Mouse (Mus musculus) intestine, embryonic 16.5 days (tissue): Measurements from ENCODE around the gene Slc8a2. TPM values are rescaled to one million over a fixed set of nuclear protein-coding genes. Genes with fewer than 3 reads are reported as not detected.

Experiments used
- ATAC-seq: fragments of 200-750 bp; cut with Nextera tagmentation; 2 replicates; pipeline ENCODE4 v1.8.0; 2017; ENCODE audit warnings: moderate TSS enrichment, moderate library complexity
- H3K27ac ChIP-seq: fragments of 300-500 bp; sonication (generic); 2 replicates; pipeline ENCODE4 v1.5.1; 2014; ENCODE audit warnings: mild to moderate bottlenecking, low read length
- H3K27me3 ChIP-seq: fragments of 300-500 bp; sonication (generic); replicated peaks from 2 replicates; pipeline ENCODE4 v1.6.1; 2014; ENCODE audit warnings: low read length, control low read depth, mixed read lengths; ENCODE audit not compliant: control insufficient read depth, insufficient read depth
- H3K36me3 ChIP-seq: fragments of 300-500 bp; sonication (generic); 2 replicates; pipeline ENCODE4 v1.6.1; 2014; ENCODE audit warnings: low read length, control low read depth; ENCODE audit not compliant: control insufficient read depth, insufficient read depth
- H3K4me1 ChIP-seq: fragments of 300-500 bp; sonication (generic); 2 replicates; pipeline ENCODE4 v1.6.1; 2014; ENCODE audit warnings: low read length, control low read depth, mixed read lengths; ENCODE audit not compliant: control insufficient read depth, insufficient read depth
- H3K4me2 ChIP-seq: fragments of 300-500 bp; sonication (generic); 2 replicates; pipeline ENCODE4 v1.6.1; 2014; ENCODE audit warnings: low read depth, low read length, control low read depth
- H3K4me3 ChIP-seq: fragments of 300-500 bp; sonication (generic); 2 replicates; pipeline ENCODE4 v1.5.1; 2014; ENCODE audit warnings: mild to moderate bottlenecking, low read length
- H3K9ac ChIP-seq: fragments of 300-500 bp; sonication (generic); 2 replicates; pipeline ENCODE4 v1.6.1; 2014; ENCODE audit warnings: low read depth, low read length
- H3K9me3 ChIP-seq: fragments of 300-500 bp; sonication (generic); 2 replicates; pipeline ENCODE4 v1.6.1; 2016; ENCODE audit warnings: low read length, control low read depth; ENCODE audit not compliant: control insufficient read depth
- WGBS: fragments of 180-500 bp; shearing (Covaris S2); extraction: QIAGEN DNeasy Blood & Tissue Kit; methylation state at CpG from one replicate; pipeline ENCODE4 v1.1.7; 2014; 5-methylcytosine and 5-hydroxymethylcytosine counted together
- polyA plus RNA-seq: library from polyadenylated mRNA; unstranded; fragments of >200 nt; fragmentation: Nextera tagmentation; extraction: Ambion mirVana; gene quantifications from 2 replicates; pipeline ENCODE4 v1.2.1, GENCODE M21; 2015

The Slc8a2 gene
- polyA plus RNA-seq, 1 experiment from 2014 or later: 0.21 TPM

GRCm38 (mm10) chr7:16198540-16198939 is 68.9 kb downstream of the Slc8a2 start:
- Histone ChIP-seq H3K9ac (no peak overlapping the region), H3K27ac (no peak overlapping the region), H3K36me3 (no peaks in the 10 kb centered on the region), H3K4me1 (no peaks in the 10 kb centered on the region), H3K9me3 (no peaks in the 10 kb centered on the region), H3K4me2 (no peak overlapping the region), H3K27me3 (no peaks in the 10 kb centered on the region), H3K4me3 (no peak overlapping the region)
- WGBS: 86% methylated on average over 11 of the region's 11 CpGs
- no peak for ATAC-seq

GRCm38 (mm10) chr7:16201136-16201535 is 71.5 kb downstream of the Slc8a2 start:
- Histone ChIP-seq H3K36me3 (no peaks in the 10 kb centered on the region), H3K4me2 (no peak overlapping the region), H3K9me3 (no peaks in the 10 kb centered on the region), H3K27me3 (no peaks in the 10 kb centered on the region), H3K27ac (no peak overlapping the region), H3K9ac (no peak overlapping the region), H3K4me1 (no peaks in the 10 kb centered on the region), H3K4me3 (no peak overlapping the region)
- ATAC-seq: no peak
- 85% methylated on average over 6 of the region's 6 CpGs for WGBS

GRCm38 (mm10) chr7:16202756-16203504 is 73.3 kb downstream of the Slc8a2 start:
- peak overlapping the region; percentile 68 for H3K27ac ChIP-seq
- H3K4me2 ChIP-seq: no peak overlapping the region; the same call in 1 of the 2 replicates
- no peaks in the 10 kb centered on the region for H3K4me1 ChIP-seq
- no peaks in the 10 kb centered on the region for H3K27me3 ChIP-seq
- ATAC-seq: peak; percentile 78
- peak overlapping the region; percentile 48; the same call in 1 of the 2 replicates for H3K9ac ChIP-seq
- H3K4me3 ChIP-seq: no peak overlapping the region
- no peaks in the 10 kb centered on the region for H3K36me3 ChIP-seq
- H3K9me3 ChIP-seq: no peaks in the 10 kb centered on the region
- 70% methylated on average over 15 of the region's 15 CpGs for WGBS

GRCm38 (mm10) chr7:16203505-16203903 is 73.9 kb downstream of the Slc8a2 start:
- Histone ChIP-seq H3K4me2 (no peak overlapping the region), H3K4me1 (0 out of 2 replicates have a peak, but pooled peaks cover 1% of the 10 kb centered on the region), H3K27me3 (no peaks in the 10 kb centered on the region), H3K27ac (peak overlapping the region; percentile 68), H3K9ac (peak overlapping the region; percentile 48; the same call in 1 of the 2 replicates), H3K9me3 (no peaks in the 10 kb centered on the region), H3K36me3 (no peaks in the 10 kb centered on the region), H3K4me3 (peak overlapping the region; percentile 12; the same call in 1 of the 2 replicates)
- 90% methylated on average over 13 of the region's 13 CpGs for WGBS
- ATAC-seq: 0 out of 2 replicates have a peak, but pooled peaks have one; percentile 17

GRCm38 (mm10) chr7:16204791-16205190 is 75.2 kb downstream of the Slc8a2 start:
- no peak overlapping the region for H3K4me3 ChIP-seq
- no peak for ATAC-seq
- 0 out of 2 replicates have a peak, but pooled peaks cover 6% of the 10 kb centered on the region for H3K4me1 ChIP-seq
- H3K27ac ChIP-seq: no peak overlapping the region
- H3K9me3 ChIP-seq: no peaks in the 10 kb centered on the region
- no peaks in the 10 kb centered on the region for H3K27me3 ChIP-seq
- H3K4me2 ChIP-seq: no peak overlapping the region
- no peak overlapping the region for H3K9ac ChIP-seq
- H3K36me3 ChIP-seq: no peaks in the 10 kb centered on the region
- 77% methylated on average over 9 of the region's 9 CpGs for WGBS

GRCm38 (mm10) chr7:16207076-16207475 is 77.5 kb downstream of the Slc8a2 start:
- H3K4me3 ChIP-seq: no peak overlapping the region
- H3K36me3 ChIP-seq: no peaks in the 10 kb centered on the region; the same call in 1 of the 2 replicates
- ATAC-seq: no peak
- no peak overlapping the region for H3K27ac ChIP-seq
- no peak overlapping the region for H3K4me2 ChIP-seq
- 89% methylated on average over 7 of the region's 7 CpGs for WGBS
- no peak overlapping the region for H3K9ac ChIP-seq
- H3K27me3 ChIP-seq: no peaks in the 10 kb centered on the region
- H3K4me1 ChIP-seq: 0 out of 2 replicates have a peak, but pooled peaks cover 6% of the 10 kb centered on the region
- no peaks in the 10 kb centered on the region for H3K9me3 ChIP-seq

- H3K27ac ChIP-seq: no peak overlapping the region
- ATAC-seq: no peak
- WGBS: 83% methylated on average over 10 of the region's 10 CpGs
- no peak overlapping the region for H3K4me2 ChIP-seq
- H3K4me1 ChIP-seq: 0 out of 2 replicates have a peak, but pooled peaks cover 6% of the 10 kb centered on the region
- H3K9me3 ChIP-seq: no peaks in the 10 kb centered on the region
- no peak overlapping the region for H3K9ac ChIP-seq
- no peaks in the 10 kb centered on the region for H3K27me3 ChIP-seq
- H3K4me3 ChIP-seq: no peak overlapping the region
- H3K36me3 ChIP-seq: no peaks in the 10 kb centered on the region; the same call in 1 of the 2 replicates
Measured at GRCm38 (mm10) chr7:16207496-16207895, 77.9 kb downstream of the Slc8a2 start.

GRCm38 (mm10) chr7:16208781-16209665 is 79.4 kb downstream of the Slc8a2 start:
- Histone ChIP-seq H3K9me3 (no peaks in the 10 kb centered on the region), H3K27ac (0 out of 2 replicates have a peak overlapping the region, but pooled peaks have one; percentile 1), H3K4me3 (no peak overlapping the region), H3K9ac (0 out of 2 replicates have a peak overlapping the region, but pooled peaks have one; percentile 14), H3K36me3 (no peaks in the 10 kb centered on the region; the same call in 1 of the 2 replicates), H3K27me3 (no peaks in the 10 kb centered on the region), H3K4me2 (no peak overlapping the region), H3K4me1 (0 out of 2 replicates have a peak, but pooled peaks cover 6% of the 10 kb centered on the region)
- WGBS: 71% methylated on average over 21 of the region's 21 CpGs
- ATAC-seq: no peak
